Mouse (Mus musculus): ENCODE results near the gene 2210407C18Rik.

Gene 2210407C18Rik

DNA sequence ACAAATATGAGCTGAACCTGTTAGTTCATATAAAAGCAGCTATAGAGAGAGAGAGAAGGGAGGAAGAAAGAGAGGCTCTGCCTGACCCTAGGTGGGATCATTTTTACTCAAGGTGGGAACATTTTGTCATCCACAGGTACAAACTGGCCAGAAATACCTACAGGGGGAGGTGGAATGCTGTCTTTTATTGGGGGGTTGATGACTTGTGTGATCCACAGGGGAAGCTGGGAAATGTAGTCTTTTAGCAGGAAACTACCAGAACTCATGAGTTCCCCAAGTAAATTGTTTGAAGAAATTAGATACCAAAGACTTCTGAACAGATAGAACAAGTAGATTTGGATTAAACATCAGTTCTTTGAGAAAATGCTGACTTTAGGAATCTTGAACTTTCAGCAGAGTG lies 13.8 kb downstream of the 2210407C18Rik start:
- DNase-seq (ENCODE audit: low spot score): no peak

DNA sequence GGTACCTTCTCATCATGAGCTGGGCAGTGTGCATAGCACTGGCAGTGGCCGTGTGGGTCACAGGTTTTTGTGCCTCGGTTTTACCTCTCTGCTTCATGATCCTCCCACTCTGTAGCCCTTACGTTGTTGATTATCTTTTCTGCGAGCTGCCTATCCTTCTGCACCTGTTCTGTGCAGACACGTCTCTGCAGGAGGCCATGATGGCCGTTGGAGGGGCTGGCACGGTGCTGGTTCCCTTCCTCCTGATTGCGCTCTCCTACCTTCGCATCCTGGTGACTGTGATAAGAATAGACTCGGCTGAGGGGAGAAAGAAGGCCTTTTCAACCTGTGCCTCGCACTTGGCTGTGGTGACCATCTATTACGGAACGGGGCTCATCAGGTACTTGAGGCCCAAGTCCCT lies 18.0 kb downstream of the 2210407C18Rik start:
- no peak for DNase-seq (ENCODE audit: low spot score)

DNA sequence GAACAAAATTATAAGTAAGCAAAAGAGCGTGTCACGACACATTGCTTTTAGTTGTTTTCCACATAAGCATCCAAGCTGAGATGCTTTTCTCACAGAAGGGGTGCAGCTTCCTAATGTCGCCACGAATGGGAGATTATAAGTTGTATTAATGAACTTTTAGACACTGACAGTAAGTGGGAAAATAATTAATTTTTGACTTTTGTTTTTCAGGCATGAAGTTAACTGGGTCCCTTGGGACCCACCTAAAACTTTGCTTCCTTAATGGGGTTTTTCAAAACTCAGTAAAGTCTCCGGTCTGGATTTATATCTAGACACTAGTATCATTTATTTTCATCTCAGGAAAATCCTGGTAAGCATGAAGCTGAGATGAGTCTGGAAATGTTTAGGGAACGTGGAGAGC lies 21.1 kb downstream of the 2210407C18Rik start, which contains the start of gene Olfr324:
Gene Olfr324, plus strand, starts transcription at position 301 of the 400 bp plus-strand sequence.
- no peak for DNase-seq (ENCODE audit: low spot score)

DNA sequence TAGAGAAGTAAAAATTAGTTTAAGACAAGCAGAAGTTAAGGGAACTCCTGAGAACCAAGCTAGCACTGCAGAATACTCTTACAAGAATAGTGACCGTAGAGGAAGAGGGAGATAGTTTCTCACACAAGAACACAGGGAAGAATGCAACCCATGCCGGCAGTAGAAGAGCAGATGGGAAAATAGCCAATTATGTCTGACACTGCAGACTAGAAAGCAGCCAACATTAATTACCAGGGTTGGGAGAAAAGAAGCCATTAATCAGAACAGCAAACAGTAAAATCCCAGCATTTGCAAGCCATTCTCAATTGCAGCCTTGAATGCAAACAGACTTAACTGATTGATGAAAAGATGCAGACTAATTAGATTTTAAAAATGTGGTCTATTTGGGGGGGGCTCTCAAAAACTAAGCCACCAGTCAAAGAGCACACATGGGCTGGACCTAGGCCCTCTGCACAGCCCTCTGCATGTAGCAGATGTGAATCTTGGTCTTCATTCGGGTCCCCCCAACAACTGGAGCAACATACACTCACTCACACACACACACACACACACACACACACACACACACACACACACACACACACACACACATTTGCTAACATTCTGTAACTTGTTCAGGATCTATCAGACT lies 27.1 kb downstream of the 2210407C18Rik start:
- no peak for DNase-seq (ENCODE audit: low spot score)

GRCm38 (mm10) chr11:58587898-58588348 lies 28.0 kb downstream of the 2210407C18Rik start:
- peak; percentile 7 for DNase-seq (ENCODE audit: low spot score)

DNA sequence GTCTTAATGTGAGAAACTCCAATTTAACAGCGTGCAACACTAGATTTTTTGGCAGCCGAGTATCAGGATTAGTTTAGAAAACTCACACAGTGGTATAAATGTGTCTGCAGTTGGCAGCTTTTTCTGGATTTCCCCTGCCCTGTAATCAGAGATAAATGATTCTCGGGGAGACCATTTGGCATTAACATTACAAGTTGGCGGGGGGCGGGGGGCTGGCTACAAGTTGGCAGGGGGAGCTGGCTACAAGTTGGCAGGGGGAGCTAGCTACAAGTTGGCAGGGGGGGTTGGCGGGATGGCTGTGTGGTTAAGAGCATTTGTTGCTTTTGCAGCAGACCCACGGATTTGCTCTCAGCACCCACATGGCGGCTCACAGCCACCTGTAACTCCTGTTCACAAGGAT lies 37.2 kb downstream of the 2210407C18Rik start:
- no peak for DNase-seq (ENCODE audit: low spot score)

GRCm38 (mm10) chr11:58577430-58577829 lies 38.4 kb downstream of the 2210407C18Rik start, which contains the start of gene Olfr325:
Gene Olfr325 (plus strand): TSS chr11:58577730.
- no peak for DNase-seq (ENCODE audit: low spot score)

DNA sequence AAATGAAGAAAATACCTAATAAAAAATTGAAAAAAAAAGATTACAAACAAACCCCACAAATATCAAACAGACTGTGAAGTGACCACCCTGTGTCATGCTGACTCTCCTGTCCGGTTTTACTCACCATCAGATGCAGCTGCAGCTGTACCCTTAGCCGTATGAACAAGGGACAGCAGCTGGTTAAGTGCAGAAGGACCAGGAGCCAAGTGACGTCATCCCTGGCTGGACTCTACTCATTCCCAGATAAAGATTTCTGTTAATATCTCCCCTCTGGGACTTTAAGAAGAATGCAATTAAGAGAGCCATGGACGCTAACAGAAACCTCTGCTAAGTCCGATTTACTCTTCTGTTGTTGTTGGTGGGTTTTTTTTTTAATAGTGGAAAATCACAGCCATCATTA lies 45.5 kb downstream of the 2210407C18Rik start, which contains the start of gene Olfr224:
Gene Olfr224, minus strand, starts transcription at position 149 of the 400 bp plus-strand sequence.
- DNase-seq (ENCODE audit: low spot score): no peak

Data from ovary, postnatal 10 days (tissue).